Mouse (Mus musculus) heart, embryonic 14.5 days (tissue): ENCODE measurements around the gene Zfp991. TPM values are rescaled to one million over a fixed set of nuclear protein-coding genes. Genes with fewer than 3 reads are reported as not detected.
"Not testable (repeated sequence)": the region's sequence is repeated elsewhere in the genome, so short reads cannot be mapped to it uniquely, and the experiment has no call there.

Source experiments
- ATAC-seq: fragments of 200-750 bp; cut with Nextera tagmentation; 2 replicates; pipeline ENCODE4 v1.8.0; 2017; ENCODE audit warnings: low read depth, moderate TSS enrichment; ENCODE audit not compliant: insufficient number of reproducible peaks, insufficient read depth, low FRiP score
- H3K27ac ChIP-seq, 2 experiments: fragments of 200-500 bp in 1 of 2; fragments of 300-500 bp in 1 of 2; sonication (generic) in 1 of 2; replicated peaks in 1 of 2; 2 replicates each; pipeline ENCODE4 v1.5.1; 2012 to 2014; ENCODE audit warnings: low read depth in 2 of 2, low read length in 2 of 2, control low read depth in 1 of 2, mild to moderate bottlenecking in 1 of 2, mixed read lengths in 1 of 2; ENCODE audit not compliant: control insufficient read depth in 1 of 2, insufficient read depth in 1 of 2
- H3K27me3 ChIP-seq: fragments of 300-500 bp; sonication (generic); 2 replicates; pipeline ENCODE4 v1.6.1; 2014; ENCODE audit warnings: mild to moderate bottlenecking, low read length, control low read depth; ENCODE audit not compliant: control insufficient read depth, insufficient read depth
- H3K36me3 ChIP-seq: fragments of 300-500 bp; sonication (generic); 2 replicates; pipeline ENCODE4 v1.6.1; 2014; ENCODE audit warnings: mild to moderate bottlenecking, control low read depth, low read length, mixed read lengths; ENCODE audit not compliant: control insufficient read depth, insufficient read depth
- H3K4me1 ChIP-seq, 2 experiments: fragments of 200-500 bp in 1 of 2; fragments of 300-500 bp in 1 of 2; sonication (generic) in 1 of 2; 2 replicates each; pipeline ENCODE4 v1.6.1; 2012 to 2014; ENCODE audit warnings: low read length in 2 of 2, control low read depth in 1 of 2, mixed read lengths in 1 of 2; ENCODE audit not compliant: control insufficient read depth in 2 of 2, insufficient read depth in 2 of 2
- H3K4me2 ChIP-seq: fragments of 300-500 bp; sonication (generic); 2 replicates; pipeline ENCODE4 v1.6.1; 2014; ENCODE audit warnings: mild to moderate bottlenecking, low read length
- H3K4me3 ChIP-seq, 2 experiments: fragments of 200-500 bp in 1 of 2; fragments of 300-500 bp in 1 of 2; sonication (generic) in 1 of 2; 2 replicates each; pipeline ENCODE4 v1.5.1; 2012 to 2014; ENCODE audit warnings: low read length in 2 of 2, mild to moderate bottlenecking in 2 of 2, control low read depth in 1 of 2, low read depth in 1 of 2, moderate library complexity in 1 of 2; ENCODE audit not compliant: control insufficient read depth in 1 of 2, insufficient read depth in 1 of 2
- H3K9ac ChIP-seq: fragments of 300-500 bp; sonication (generic); 2 replicates; pipeline ENCODE4 v1.6.1; 2014; ENCODE audit warnings: mild to moderate bottlenecking, low read length
- H3K9me3 ChIP-seq: fragments of 300-500 bp; sonication (generic); 2 replicates; pipeline ENCODE4 v1.6.1; 2016; ENCODE audit warnings: low read length, control low read depth; ENCODE audit not compliant: control insufficient read depth
- WGBS: fragments of 180-500 bp; shearing (Covaris S2); extraction: QIAGEN DNeasy Blood & Tissue Kit; methylation state at CpG from one replicate; pipeline ENCODE4 v1.1.7; 2014; 5-methylcytosine and 5-hydroxymethylcytosine counted together
- polyA plus RNA-seq: library from polyadenylated mRNA; unstranded; fragments of >200 nt; fragmentation: Nextera tagmentation; extraction: Ambion mirVana; gene quantifications from 2 replicates; pipeline ENCODE4 v1.2.1, GENCODE M21; 2014

Zfp991 gene
- polyA plus RNA-seq, 1 experiment from 2014 or later = 8.5 TPM

- Histone ChIP-seq H3K9me3 (peaks cover 20% of the 10 kb centered on the region), H3K9ac (peak overlapping the region; percentile 85), H3K4me2 (peak overlapping the region; percentile 93), H3K4me3 (peak overlapping the region; percentile 53 to 66)
- not testable (repeated sequence) for H3K36me3 ChIP-seq, H3K27ac ChIP-seq, H3K4me1 ChIP-seq, H3K27me3 ChIP-seq
- peak; percentile 91 for ATAC-seq
- 10% methylated on average over 47 of the region's 48 CpGs for WGBS
These were observed 7.2 kb upstream of the Zfp991 start for GRCm38 (mm10) chr4:147124400-147125306.

DNA sequence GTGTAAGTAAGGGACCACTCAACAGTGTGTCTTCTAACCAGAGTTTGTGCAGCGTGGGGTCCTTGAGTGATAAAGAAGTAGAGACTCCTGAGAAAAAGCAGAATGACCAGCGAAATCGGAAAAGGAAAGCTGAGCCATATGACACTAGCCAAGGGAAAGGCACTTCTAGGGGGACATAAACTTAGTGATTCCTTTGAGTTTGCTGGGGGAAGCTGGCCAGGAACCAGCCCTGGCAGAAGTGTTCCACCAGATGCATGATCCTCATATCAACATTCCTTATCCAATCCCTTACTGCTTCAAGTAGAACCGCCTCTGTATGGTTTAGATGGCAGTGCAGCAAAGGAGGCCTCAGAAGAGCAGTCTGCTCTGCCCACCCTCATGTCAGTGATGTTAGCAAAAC lies 6.5 kb upstream of the Zfp991 start:
- not testable (repeated sequence) for H3K27ac ChIP-seq, H3K27me3 ChIP-seq, ATAC-seq, H3K36me3 ChIP-seq, H3K4me1 ChIP-seq
- H3K9me3 ChIP-seq = peaks cover 20% of the 10 kb centered on the region
- peak overlapping the region; percentile 93 for H3K4me2 ChIP-seq
- WGBS = 9% methylated on average over 4 of the region's 4 CpGs
- H3K9ac ChIP-seq = peak overlapping the region; percentile 85
- H3K4me3 ChIP-seq = peak overlapping the region; percentile 53 to 66

- not testable (repeated sequence) for H3K27me3 ChIP-seq, H3K27ac ChIP-seq, H3K9ac ChIP-seq, H3K4me3 ChIP-seq, ATAC-seq, H3K36me3 ChIP-seq, H3K4me1 ChIP-seq, H3K4me2 ChIP-seq
- 81% methylated on average over 4 of the region's 4 CpGs for WGBS
- peaks cover 20% of the 10 kb centered on the region for H3K9me3 ChIP-seq
These were observed 6.0 kb upstream of the Zfp991 start for GRCm38 (mm10) chr4:147125870-147126269.

GRCm38 (mm10) chr4:147126435-147126834 lies 5.4 kb upstream of the Zfp991 start:
- H3K27me3 ChIP-seq, H3K4me1 ChIP-seq, H3K9ac ChIP-seq, H3K4me3 ChIP-seq, H3K36me3 ChIP-seq, H3K27ac ChIP-seq, H3K4me2 ChIP-seq, ATAC-seq: not testable (repeated sequence)
- WGBS = 67% methylated on average over 2 of the region's 2 CpGs
- peaks cover 20% of the 10 kb centered on the region for H3K9me3 ChIP-seq

DNA sequence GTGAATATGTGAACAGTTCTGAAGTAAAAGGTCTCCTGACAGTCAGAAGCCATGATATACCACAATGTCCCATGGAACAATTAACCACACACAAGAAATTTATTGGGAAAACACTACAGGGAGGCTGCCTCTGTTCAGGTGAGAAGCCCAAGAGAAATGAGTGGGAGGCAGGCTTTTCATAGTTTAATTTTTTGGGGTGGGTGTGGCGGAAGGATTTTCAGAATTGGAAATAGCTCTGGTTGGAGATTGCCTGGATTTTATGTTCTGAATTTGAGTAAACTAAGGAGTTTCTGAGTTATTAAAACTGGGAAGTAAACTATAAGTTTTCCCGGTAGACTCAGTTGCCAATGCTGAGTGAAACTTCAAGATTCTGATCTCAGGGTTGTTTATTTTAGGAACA lies 4.7 kb upstream of the Zfp991 start:
- ATAC-seq, H3K4me2 ChIP-seq, H3K27me3 ChIP-seq, H3K4me3 ChIP-seq, H3K4me1 ChIP-seq, H3K27ac ChIP-seq, H3K36me3 ChIP-seq, H3K9ac ChIP-seq: not testable (repeated sequence)
- 76% methylated on average over 2 of the region's 2 CpGs for whole genome bisulfite sequencing
- peaks cover 20% of the 10 kb centered on the region for H3K9me3 ChIP-seq

DNA sequence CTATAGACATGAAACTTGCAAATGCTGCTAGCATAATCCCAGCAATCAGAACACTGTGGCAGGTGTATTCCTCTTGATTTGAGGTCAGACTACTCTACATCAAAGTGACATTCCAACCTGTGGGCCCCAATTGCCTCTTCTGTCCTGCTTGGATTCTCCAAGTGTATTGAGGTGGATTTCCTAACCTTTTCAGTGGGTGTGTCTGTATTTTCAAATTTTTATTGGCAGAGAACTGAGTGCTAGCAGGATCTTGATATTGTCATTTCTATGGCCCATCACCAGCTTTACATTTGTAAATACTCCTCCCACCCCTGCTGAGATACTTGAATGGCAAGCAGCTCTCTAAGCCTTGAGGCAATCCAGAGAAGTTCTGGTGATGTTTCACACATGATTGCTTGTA lies 3.7 kb upstream of the Zfp991 start:
- H3K9me3 ChIP-seq = peaks cover 16% of the 10 kb centered on the region
- not testable (repeated sequence) for H3K27ac ChIP-seq, H3K4me3 ChIP-seq, ATAC-seq, H3K27me3 ChIP-seq, H3K36me3 ChIP-seq, H3K9ac ChIP-seq, H3K4me1 ChIP-seq, H3K4me2 ChIP-seq

DNA sequence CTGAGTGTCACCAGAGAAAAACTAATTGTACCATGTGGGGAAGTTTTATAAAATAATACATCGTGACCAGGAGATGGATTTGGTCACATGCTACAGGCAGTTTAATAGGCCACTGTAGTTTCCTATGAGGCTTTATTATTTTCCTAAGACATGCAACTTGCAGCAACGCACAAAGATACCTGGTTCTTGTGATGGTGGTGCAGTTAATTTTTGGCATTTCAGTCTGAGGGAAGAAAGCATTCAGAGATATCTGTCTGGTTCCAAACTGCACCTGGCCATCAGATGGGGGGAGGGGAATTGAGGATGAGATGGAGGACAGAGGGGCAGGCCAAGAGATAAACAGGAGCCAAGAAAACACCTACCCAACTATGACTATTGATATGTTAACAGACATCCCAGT lies 1.8 kb downstream of the Zfp991 start:
- H3K4me1 ChIP-seq, H3K36me3 ChIP-seq, H3K4me2 ChIP-seq, H3K9ac ChIP-seq, H3K27me3 ChIP-seq, ATAC-seq, H3K9me3 ChIP-seq, H3K4me3 ChIP-seq, H3K27ac ChIP-seq: not testable (repeated sequence)
- WGBS = 51% methylated on average over 2 of the region's 2 CpGs

DNA sequence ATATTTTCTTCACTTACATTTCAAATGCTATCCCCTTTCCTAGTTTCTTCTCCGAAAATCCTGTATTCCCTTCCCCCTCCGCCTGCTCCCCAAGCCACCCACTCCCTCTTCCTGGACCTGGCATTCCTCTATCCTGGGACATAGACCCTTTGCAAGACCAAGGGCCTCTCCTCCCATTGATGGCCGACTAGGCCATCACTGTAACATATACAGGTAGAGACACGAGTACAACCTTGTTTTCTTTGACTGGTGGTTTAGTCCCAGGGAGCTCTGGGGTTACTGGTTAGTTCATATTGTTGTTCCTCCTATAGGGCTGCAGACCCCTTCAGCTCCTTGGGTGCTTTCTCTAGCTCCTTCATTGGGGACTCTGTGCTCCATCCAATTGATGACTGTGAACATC lies 9.9 kb downstream of the Zfp991 start:
- not testable (repeated sequence) for H3K4me3 ChIP-seq, H3K27ac ChIP-seq, H3K9ac ChIP-seq, H3K36me3 ChIP-seq, H3K4me1 ChIP-seq, H3K4me2 ChIP-seq, H3K9me3 ChIP-seq, H3K27me3 ChIP-seq
- peak; percentile 71; the same call in 1 of the 2 replicates for ATAC-seq
- WGBS = 66% methylated on average over 4 of the region's 4 CpGs
